24 mouse cellular contexts compared by ENCODE assay signal in the genomic region with DNA sequence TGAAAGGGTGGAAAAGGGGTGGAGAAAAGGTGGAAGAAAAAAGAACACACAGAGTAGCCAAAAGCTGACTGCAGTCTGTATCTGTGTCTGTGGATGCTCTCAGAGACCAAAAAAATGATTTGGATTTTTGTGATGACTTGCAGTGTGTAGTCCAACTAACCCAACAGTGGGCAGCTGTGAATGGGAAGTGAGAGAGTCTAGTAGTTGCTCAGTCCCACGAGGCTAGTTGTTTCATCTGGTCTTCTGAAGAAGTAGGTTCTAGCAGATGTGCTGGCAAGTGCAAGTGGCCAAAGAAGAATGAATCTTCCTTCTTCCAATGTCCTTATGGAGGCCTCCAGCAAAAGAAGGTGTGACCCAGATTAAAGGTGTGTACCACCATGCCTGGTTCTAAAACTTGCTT.
"Had no signal": no experiment of that assay in that cellular context is flagged by ENCODE, and none has a peak within 500 bp of the region (broad histone marks: within the 10 kb centered on the region; RNA-seq: fewer than 3 reads in every experiment).

No protein-coding gene starts in this region.

- H3K27me3 ChIP-seq: heart, embryonic 13.5 days; heart, embryonic 15.5 days; hindbrain, embryonic 13.5 days; hindbrain, embryonic 15.5 days; intestine, embryonic 15.5 days; limb, embryonic 12.5 days had no signal

- H3K4me3 ChIP-seq: heart, adult 2 months; heart, embryonic 13.5 days; heart, embryonic 15.5 days; hindbrain, embryonic 13.5 days; hindbrain, embryonic 15.5 days; intestine, embryonic 15.5 days; layer of hippocampus, adult 2 months; left cerebral cortex, adult 2 months; limb, embryonic 10.5 days; limb, embryonic 12.5 days had no signal

- H3K4me2 ChIP-seq: heart, embryonic 11.5 days; heart, embryonic 13.5 days; heart, embryonic 15.5 days; hindbrain, embryonic 13.5 days; hindbrain, embryonic 15.5 days; intestine, embryonic 15.5 days; limb, embryonic 12.5 days; liver, embryonic 11.5 days had no signal

- H3K36me3 ChIP-seq: heart, embryonic 15.5 days; hindbrain, embryonic 15.5 days; intestine, embryonic 15.5 days had no signal

- ATAC-seq: inflammation-experienced regulatory T-cells, adult 6 months; intestine, embryonic 15.5 days; intestine, postnatal 0 days had no signal

- H3K27ac ChIP-seq: heart, adult 2 months; heart, embryonic 13.5 days; heart, embryonic 15.5 days; hindbrain, embryonic 13.5 days; hindbrain, embryonic 15.5 days; intestine, embryonic 15.5 days; left cerebral cortex, adult 2 months; limb, embryonic 10.5 days; limb, embryonic 12.5 days had no signal

- H3K4me1 ChIP-seq: intestine, embryonic 15.5 days; limb, embryonic 10.5 days; limb, embryonic 12.5 days had no signal

- H3K9me3 ChIP-seq: heart, embryonic 13.5 days; heart, embryonic 15.5 days; hindbrain, embryonic 13.5 days; hindbrain, embryonic 15.5 days; intestine, embryonic 15.5 days; limb, embryonic 10.5 days; limb, embryonic 12.5 days had no signal

- H3K9ac ChIP-seq: heart, embryonic 13.5 days; heart, embryonic 15.5 days; hindbrain, embryonic 13.5 days; hindbrain, embryonic 15.5 days; intestine, embryonic 15.5 days; limb, embryonic 12.5 days had no signal

- DNase-seq: gastrocnemius, postnatal 14 days; gastrocnemius, postnatal 36 days; heart, adult 2 months; heart, postnatal 14 days; heart, postnatal 36 days; kidney, adult 18-20 months; kidney, adult 8-10 months; kidney, postnatal 10 days; kidney, postnatal 25 days; kidney, postnatal 4 days; liver had no signal
